Mouse (Mus musculus) spleen, adult 2 months (tissue): ENCODE data around the gene Fbxo39. TPM values are rescaled to one million over a fixed set of nuclear protein-coding genes. Genes with fewer than 3 reads are reported as not detected.

Source experiments
- DNase-seq, 2 experiments: peaks; one replicate each; pipeline versions ENCODE4 v3.0.0 to v3.0.0-alpha.2; 2012 to 2021; ENCODE audit warnings: low spot score in 2 of 2, low read depth in 1 of 2
- H3K27ac ChIP-seq: fragments of 200-500 bp; 2 replicates; pipeline ENCODE4 v1.5.1; 2012; ENCODE audit warnings: low read length, inconsistent platforms; ENCODE audit not compliant: insufficient read depth
- H3K27me3 ChIP-seq: fragments of 200-500 bp; 2 replicates; pipeline ENCODE4 v1.6.1; 2012; ENCODE audit warnings: mild to moderate bottlenecking, moderate library complexity, low read length, inconsistent platforms; ENCODE audit not compliant: control insufficient read depth, insufficient read depth
- H3K36me3 ChIP-seq: fragments of 200-500 bp; 2 replicates; pipeline ENCODE4 v1.6.1; 2012; ENCODE audit warnings: mild to moderate bottlenecking, low read length, inconsistent platforms; ENCODE audit not compliant: control insufficient read depth, insufficient read depth
- H3K4me1 ChIP-seq: fragments of 200-500 bp; 2 replicates; pipeline ENCODE4 v1.6.1; 2011; ENCODE audit warnings: inconsistent platforms; ENCODE audit not compliant: control insufficient read depth, insufficient read depth, insufficient read length
- H3K4me3 ChIP-seq: fragments of 200-500 bp; 2 replicates; pipeline ENCODE4 v1.5.1; 2011; ENCODE audit warnings: mild to moderate bottlenecking, inconsistent platforms; ENCODE audit not compliant: insufficient read depth, insufficient read length; ENCODE audit errors: extremely low read depth
- CTCF ChIP-seq: fragments of 200-500 bp; IDR thresholded peaks from 2 replicates; pipeline ENCODE4 v1.5.1; 2011; ENCODE audit warnings: mild to moderate bottlenecking, inconsistent platforms; ENCODE audit not compliant: insufficient read depth, insufficient read length, insufficient replicate concordance; ENCODE audit errors: extremely low read depth
- POLR2A ChIP-seq: fragments of 200-500 bp; IDR thresholded peaks from 2 replicates; pipeline ENCODE4 v1.6.1; 2011; ENCODE audit warnings: low read depth, low read length, inconsistent platforms
- WGBS: fragments of 180-500 bp; shearing (Covaris S2); methylation state at CpG from one replicate; pipeline ENCODE4 v1.1.7; 2018; 5-methylcytosine and 5-hydroxymethylcytosine counted together
- polyA plus RNA-seq: library from polyadenylated mRNA; depleted of rRNA; stranded (reverse); fragments of >200 nt; gene quantifications from 2 replicates; pipeline ENCODE4 v1.2.3, GENCODE M21; 2012; rRNA removed

Gene Fbxo39
- polyA plus RNA-seq, 1 experiment: 0.27 TPM

- H3K36me3 ChIP-seq: no peaks in the 10 kb centered on the region
- peaks cover 5% of the 10 kb centered on the region; the same call in 1 of the 2 replicates for H3K27me3 ChIP-seq
- peak in 1 of 2 experiments; percentile 9 for DNase-seq
- 19% methylated on average over 42 of the region's 42 CpGs for WGBS
- no peak overlapping the region for H3K27ac ChIP-seq
- H3K4me3 ChIP-seq: peak overlapping the region; percentile 32; the same call in 1 of the 2 replicates
- no peaks in the 10 kb centered on the region for H3K4me1 ChIP-seq
- TF ChIP-seq POLR2A (no peak), CTCF (no peak)
Observed at GRCm38 (mm10) chr11:72361385-72362346, 47.4 kb downstream of the Fbxo39 start.

GRCm38 (mm10) chr11:72362347-72362741 is 48.1 kb downstream of the Fbxo39 start, which contains the start of gene Tekt1:
Gene Tekt1 (minus strand): TSS chr11:72362442.
- H3K27ac ChIP-seq: no peak within 1 kb of the TSS
- no peak for TF ChIP-seq POLR2A
- TF ChIP-seq CTCF: no peak
- WGBS: 27% methylated on average over 10 of the region's 10 CpGs
- no peaks in the 10 kb centered on the region for H3K4me1 ChIP-seq
- peak within 1 kb of the TSS; percentile 32; the same call in 1 of the 2 replicates for H3K4me3 ChIP-seq
- no peaks in the 10 kb centered on the region for H3K36me3 ChIP-seq
- H3K27me3 ChIP-seq: peaks cover 5% of the 10 kb centered on the region; the same call in 1 of the 2 replicates
- no peak for DNase-seq

DNA sequence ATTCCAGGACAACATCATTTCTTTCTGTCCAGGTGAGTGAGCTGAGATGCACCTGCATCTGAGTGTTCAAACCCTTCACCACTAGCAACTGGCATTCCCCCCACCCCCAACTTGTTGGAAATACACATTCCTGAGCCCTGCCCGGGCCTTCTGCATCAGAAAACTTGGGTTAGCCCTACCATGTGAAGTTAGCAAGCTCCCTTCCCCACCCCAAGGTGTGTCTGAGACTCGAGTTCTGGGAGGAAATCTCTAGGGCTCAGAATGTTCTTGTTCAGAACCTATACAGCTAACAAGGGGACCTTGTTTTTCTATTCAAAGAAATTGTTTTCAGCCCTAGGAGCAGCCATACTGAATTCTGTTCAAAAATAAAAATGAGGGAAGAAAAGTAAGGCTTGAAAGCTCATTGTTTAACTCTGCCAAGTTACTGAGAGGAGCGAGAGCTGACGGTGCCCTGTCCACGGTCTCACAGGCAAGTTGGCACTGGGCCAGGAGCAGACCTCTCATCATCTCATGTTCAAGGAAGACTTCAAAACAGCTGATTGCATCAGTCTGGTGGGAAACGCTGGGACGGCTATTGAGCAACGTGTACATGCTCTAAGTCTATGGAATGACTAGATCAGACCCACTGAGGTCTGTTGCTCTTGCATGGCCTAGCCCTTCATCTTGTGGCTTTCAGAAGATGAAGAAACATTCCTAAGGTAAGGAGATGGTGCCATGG is 49.4 kb downstream of the Fbxo39 start:
- 81% methylated on average over 8 of the region's 8 CpGs for WGBS
- TF ChIP-seq CTCF (no peak), POLR2A (no peak)
- Histone ChIP-seq H3K27ac (no peak overlapping the region), H3K4me1 (no peaks in the 10 kb centered on the region), H3K4me3 (no peak overlapping the region), H3K27me3 (peaks cover 5% of the 10 kb centered on the region; the same call in 1 of the 2 replicates), H3K36me3 (no peaks in the 10 kb centered on the region)
- no peak for DNase-seq

GRCm38 (mm10) chr11:72364526-72364925 is 50.3 kb downstream of the Fbxo39 start:
- TF ChIP-seq CTCF (no peak), POLR2A (no peak)
- no peak for DNase-seq
- H3K27ac ChIP-seq: no peak overlapping the region
- no peak overlapping the region for H3K4me3 ChIP-seq
- H3K36me3 ChIP-seq: no peaks in the 10 kb centered on the region
- peaks cover 5% of the 10 kb centered on the region; the same call in 1 of the 2 replicates for H3K27me3 ChIP-seq
- 89% methylated on average over 5 of the region's 5 CpGs for WGBS
- no peaks in the 10 kb centered on the region for H3K4me1 ChIP-seq

DNA sequence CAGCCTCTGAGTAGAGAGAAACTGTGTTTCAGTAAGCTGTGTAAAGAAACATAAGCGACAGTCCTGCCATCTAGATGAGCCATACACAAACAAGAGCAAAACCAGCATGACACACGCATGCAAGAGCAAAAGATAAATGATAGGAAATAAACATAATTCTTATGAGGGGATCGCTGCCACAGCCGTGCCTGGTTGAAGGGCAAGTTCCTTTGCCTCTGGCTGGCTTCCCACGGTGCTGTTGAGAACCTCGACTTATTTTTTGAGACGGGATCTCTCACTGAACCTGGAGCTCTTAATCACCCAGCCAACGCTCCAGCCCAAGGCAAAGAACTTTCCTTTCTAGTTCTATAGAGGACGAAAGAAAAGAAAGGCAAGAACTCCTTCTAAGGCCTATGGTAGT is 51.9 kb downstream of the Fbxo39 start:
- Histone ChIP-seq H3K4me3 (no peak overlapping the region), H3K4me1 (no peaks in the 10 kb centered on the region), H3K27ac (no peak overlapping the region), H3K36me3 (no peaks in the 10 kb centered on the region), H3K27me3 (peaks cover 5% of the 10 kb centered on the region; the same call in 1 of the 2 replicates)
- TF ChIP-seq CTCF (no peak), POLR2A (no peak)
- DNase-seq: no peak
- WGBS: 81% methylated on average over 9 of the region's 9 CpGs

GRCm38 (mm10) chr11:72367934-72368674 is 53.9 kb downstream of the Fbxo39 start:
- TF ChIP-seq POLR2A (no peak), CTCF (no peak)
- H3K4me3 ChIP-seq: no peak overlapping the region
- H3K4me1 ChIP-seq: no peaks in the 10 kb centered on the region
- no peaks in the 10 kb centered on the region for H3K36me3 ChIP-seq
- 57% methylated on average over 11 of the region's 11 CpGs for WGBS
- no peaks in the 10 kb centered on the region for H3K27me3 ChIP-seq
- DNase-seq: no peak
- H3K27ac ChIP-seq: no peak overlapping the region

Other genes starting within 250 kb of the Fbxo39 start
- gene Pitpnm3, start 178.7 kb upstream of the Fbxo39 start, polyA plus RNA-seq: 5.2 and 5.9 TPM in 2 replicates
- 0.08 and 0.11 TPM in 2 replicates for gene Gm43951, start 107.6 kb upstream of the Fbxo39 start, polyA plus RNA-seq
- 3.5 and 3.6 TPM in 2 replicates for gene 4933427D14Rik, start 107.0 kb upstream of the Fbxo39 start, polyA plus RNA-seq
- 15.8 and 19.9 TPM in 2 replicates for gene Txndc17, start 106.9 kb upstream of the Fbxo39 start, polyA plus RNA-seq
- gene Med31, start 98.9 kb upstream of the Fbxo39 start, polyA plus RNA-seq: 3.0 and 3.3 TPM in 2 replicates
- gene Slc13a5, start 47.2 kb upstream of the Fbxo39 start, polyA plus RNA-seq: not detected in 2 replicates
- 20.7 and 22.3 TPM in 2 replicates for gene Xaf1, start 12.8 kb upstream of the Fbxo39 start, polyA plus RNA-seq
- not detected in 2 replicates for gene Tekt1, start 48.0 kb downstream of the Fbxo39 start, polyA plus RNA-seq
- gene Smtnl2, start 97.3 kb downstream of the Fbxo39 start, polyA plus RNA-seq: 0.98 and 1.6 TPM in 2 replicates
- 0.23 and 0.55 TPM in 2 replicates for gene Ggt6, start 121.1 kb downstream of the Fbxo39 start, polyA plus RNA-seq
- 48.6 and 48.7 TPM in 2 replicates for gene Mybbp1a, start 126.9 kb downstream of the Fbxo39 start, polyA plus RNA-seq
- 43.4 and 44.7 TPM in 2 replicates for gene Spns2, start 175.5 kb downstream of the Fbxo39 start, polyA plus RNA-seq
- 18.8 and 24.6 TPM in 2 replicates for gene Spns3, start 236.1 kb downstream of the Fbxo39 start, polyA plus RNA-seq